ENCODE assay signal across 12 mouse cellular contexts in the genomic region with DNA sequence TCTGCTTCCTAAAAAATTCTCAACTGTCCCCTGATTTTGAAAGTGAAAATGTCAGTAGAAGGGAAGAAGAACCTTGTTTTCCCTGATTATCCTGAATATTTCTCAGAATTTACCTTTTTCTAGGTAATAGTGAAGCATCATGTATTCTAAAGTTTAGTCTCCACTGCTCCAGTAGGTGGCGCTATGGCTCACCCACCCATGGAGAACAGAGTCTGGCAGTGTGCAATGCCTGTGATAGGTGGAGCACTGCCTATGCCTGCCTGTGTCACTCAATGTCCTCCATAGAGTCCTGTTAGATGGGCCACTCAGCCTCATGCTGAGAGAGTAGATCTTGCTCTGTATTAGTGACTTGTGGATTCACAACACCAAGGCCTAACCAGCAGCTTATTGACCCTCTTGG.
DNase-seq lines count a peak whose midpoint lies in the region; ATAC-seq and TF ChIP-seq lines count a peak whose summit lies in the region.
"Had no signal": no experiment of that assay in that cellular context is flagged by ENCODE, and none has a peak within 500 bp of the region (broad histone marks: within the 10 kb centered on the region; RNA-seq: fewer than 3 reads in every experiment).

No protein-coding gene starts in this region.

- H3K4me2 ChIP-seq in hindbrain, postnatal 0 days (ENCODE audit: low read depth, low read length): no peak overlapping the region
- no peak overlapping the region for H3K4me2 ChIP-seq in hindbrain, embryonic 12.5 days (replicated peaks)
- H3K4me2 ChIP-seq: limb, embryonic 13.5 days; midbrain, embryonic 15.5 days had no signal

- no peak overlapping the region for H3K4me3 ChIP-seq in hindbrain, postnatal 0 days (ENCODE audit: low read length)
- H3K4me3 ChIP-seq in hindbrain, embryonic 12.5 days: no peak overlapping the region
- no peak overlapping the region for H3K4me3 ChIP-seq in midbrain, embryonic 10.5 days
- H3K4me3 ChIP-seq: limb, embryonic 13.5 days; midbrain, embryonic 15.5 days had no signal

- H3K4me1 ChIP-seq in hindbrain, postnatal 0 days (ENCODE audit: insufficient read depth, low read length): no peaks in the 10 kb centered on the region
- no peaks in the 10 kb centered on the region for H3K4me1 ChIP-seq in hindbrain, embryonic 12.5 days
- H3K4me1 ChIP-seq in midbrain, embryonic 10.5 days: no peaks in the 10 kb centered on the region
- H3K4me1 ChIP-seq: limb, embryonic 13.5 days; midbrain, embryonic 15.5 days had no signal

- no peaks in the 10 kb centered on the region for H3K27me3 ChIP-seq in hindbrain, postnatal 0 days (ENCODE audit: insufficient read depth, low read length)
- H3K27me3 ChIP-seq in hindbrain, embryonic 12.5 days: no peaks in the 10 kb centered on the region
- H3K27me3 ChIP-seq in midbrain, embryonic 10.5 days (ENCODE audit: low read depth, poor library complexity, severe bottlenecking): no peaks in the 10 kb centered on the region
- H3K27me3 ChIP-seq: limb, embryonic 13.5 days; midbrain, embryonic 15.5 days had no signal

- H3K27ac ChIP-seq in hindbrain, postnatal 0 days: no peak overlapping the region
- H3K27ac ChIP-seq in hindbrain, embryonic 12.5 days: no peak overlapping the region
- H3K27ac ChIP-seq in midbrain, embryonic 10.5 days (replicated peaks): no peak overlapping the region
- H3K27ac ChIP-seq: limb, embryonic 13.5 days; midbrain, embryonic 15.5 days had no signal

- no peak overlapping the region for H3K9ac ChIP-seq in hindbrain, postnatal 0 days (replicated peaks; ENCODE audit: low read length)
- no peak overlapping the region for H3K9ac ChIP-seq in hindbrain, embryonic 12.5 days
- H3K9ac ChIP-seq: limb, embryonic 13.5 days; midbrain, embryonic 15.5 days had no signal

- DNase-seq in hindbrain, postnatal 0 days (ENCODE audit: low spot score): no peak
- DNase-seq in ovary, postnatal 36 days (ENCODE audit: low spot score): peak; percentile 23
- DNase-seq in ovary, adult 18-20 months (ENCODE audit: low spot score): no peak
- peak; percentile 57 for DNase-seq in adrenal gland, postnatal 10 days
- DNase-seq in midbrain, embryonic 10.5 days (ENCODE audit: low spot score): no peak
- no peak for DNase-seq in right cerebral cortex, postnatal 4 days
- no peak for DNase-seq in left cerebral cortex, adult 8-10 months (ENCODE audit: low spot score in 2 of 2)
- DNase-seq: cerebellum, adult 2 months had no signal

- peak; percentile 22 for TF ChIP-seq CTCF in hindbrain, postnatal 0 days (IDR thresholded peaks at IDR 0.05; ENCODE audit: low read depth)

- no peaks in the 10 kb centered on the region for H3K9me3 ChIP-seq in hindbrain, postnatal 0 days (ENCODE audit: low read length)
- no peaks in the 10 kb centered on the region for H3K9me3 ChIP-seq in hindbrain, embryonic 12.5 days (replicated peaks)
- no peaks in the 10 kb centered on the region for H3K9me3 ChIP-seq in midbrain, embryonic 10.5 days (replicated peaks)
- H3K9me3 ChIP-seq: limb, embryonic 13.5 days; midbrain, embryonic 15.5 days had no signal

- 21% methylated on average over 1 of the region's 1 CpGs for WGBS in hindbrain, postnatal 0 days
- whole genome bisulfite sequencing in hindbrain, embryonic 12.5 days: 26% methylated on average over 1 of the region's 1 CpGs
- WGBS in midbrain, embryonic 10.5 days: 26% methylated on average over 1 of the region's 1 CpGs

- no peak for ATAC-seq in hindbrain, postnatal 0 days
- ATAC-seq in hindbrain, embryonic 12.5 days (ENCODE audit: low FRiP score): no peak
- ATAC-seq: intestine, embryonic 16.5 days; midbrain, embryonic 15.5 days had no signal

- no peaks in the 10 kb centered on the region for H3K36me3 ChIP-seq in hindbrain, postnatal 0 days (ENCODE audit: insufficient read depth, low read length)
- H3K36me3 ChIP-seq in hindbrain, embryonic 12.5 days: no peaks in the 10 kb centered on the region
- no peaks in the 10 kb centered on the region for H3K36me3 ChIP-seq in midbrain, embryonic 10.5 days
- H3K36me3 ChIP-seq: limb, embryonic 13.5 days; midbrain, embryonic 15.5 days had no signal

Comparison
In these comparisons a context has a peak if more than half of its experiments do, and no peak if none do; other contexts are left out.
1. DNase-seq: peak in ovary, postnatal 36 days (single experiment) and adrenal gland, postnatal 10 days (single experiment); none in hindbrain, postnatal 0 days (single experiment), ovary, adult 18-20 months (single experiment), midbrain, embryonic 10.5 days (single experiment), right cerebral cortex, postnatal 4 days (single experiment) and left cerebral cortex, adult 8-10 months (0 of 2).